Mouse (Mus musculus) B cell, adult 67 days (primary cell): ENCODE measurements around the gene 9230113P08Rik. TPM values are rescaled to one million over a fixed set of nuclear protein-coding genes. Genes with fewer than 3 reads are reported as not detected.

Experiments used
- total RNA-seq, 2 experiments: library from RNA; stranded (reverse); gene quantifications; 4 replicates each; pipeline ENCODE4 v1.2.4; 2023

Gene 9230113P08Rik
- not detected for total RNA-seq

GRCm38 (mm10) chr9:35908123-35908522, at the start of gene 9230113P08Rik:
9230113P08Rik (plus strand) TSS chr9:35908423.

Other genes with a start within 250 kb of the 9230113P08Rik start
- gene Pate1, start 221.0 kb upstream of the 9230113P08Rik start, total RNA-seq: not detected
- gene Gm17677, start 167.4 kb upstream of the 9230113P08Rik start, total RNA-seq: not detected
- gene Gm17727, start 130.3 kb upstream of the 9230113P08Rik start, total RNA-seq: not detected
- gene Gm27235, start 118.3 kb upstream of the 9230113P08Rik start, total RNA-seq: not detected
- not detected for gene D730048I06Rik, start 118.3 kb upstream of the 9230113P08Rik start, total RNA-seq
- gene 9230110F15Rik, start 64.3 kb upstream of the 9230113P08Rik start, total RNA-seq: not detected
- not detected for gene Gm5916, start 220.4 kb downstream of the 9230113P08Rik start, total RNA-seq